Mouse (Mus musculus) CH12.LX (cell line): Measurements from ENCODE around the gene Mob4. TPM values are rescaled to one million over a fixed set of nuclear protein-coding genes. Genes with fewer than 3 reads are reported as not detected.

Source experiments
- DNase-seq: peaks from one replicate; pipeline ENCODE4 v3.0.0-alpha.2; 2013; ENCODE audit errors: extremely low read depth
- H3K27ac ChIP-seq: 2 replicates; pipeline ENCODE4 v1.5.1; 2012; ENCODE audit warnings: low read depth, mild to moderate bottlenecking, control low read depth, moderate library complexity; ENCODE audit not compliant: insufficient read depth
- H3K27me3 ChIP-seq: replicated peaks from 2 replicates; pipeline ENCODE3; 2012; ENCODE audit warnings: inconsistent platforms
- H3K36me3 ChIP-seq, 2 experiments: replicated peaks in 1 of 2; 2 replicates each; pipeline versions ENCODE3 to v1.6.1; 2012; ENCODE audit warnings: inconsistent platforms in 1 of 2, low read length in 1 of 2, mild to moderate bottlenecking in 1 of 2, mixed read lengths in 1 of 2, moderate library complexity in 1 of 2; ENCODE audit not compliant: control insufficient read depth in 1 of 2, insufficient read depth in 1 of 2
- H3K4me1 ChIP-seq, 2 experiments: 2 replicates each; pipeline ENCODE4 v1.6.1; 2012; ENCODE audit warnings: inconsistent platforms in 1 of 2, moderate library complexity in 1 of 2; ENCODE audit not compliant: insufficient read depth in 2 of 2, control insufficient read depth in 1 of 2
- H3K4me2 ChIP-seq: 2 replicates; pipeline ENCODE4 v1.6.1; 2012; ENCODE audit warnings: low read depth, mild to moderate bottlenecking, control low read depth; ENCODE audit not compliant: poor library complexity, insufficient read depth, severe bottlenecking
- H3K4me3 ChIP-seq, 3 experiments: fragments of 150-350 bp in 1 of 3; sonication (generic) in 1 of 3; replicated peaks in 1 of 3; 2 replicates each; pipeline versions ENCODE3 to v1.5.1; 2011 to 2012; ENCODE audit warnings: low read depth in 2 of 3, low read length in 2 of 3, mild to moderate bottlenecking in 2 of 3, moderate library complexity in 2 of 3, control low read depth in 1 of 3, improper control_type of control experiment in 1 of 3, inconsistent platforms in 1 of 3, mixed read lengths in 1 of 3; ENCODE audit not compliant: poor library complexity in 1 of 3
- H3K79me2 ChIP-seq: replicated peaks from 2 replicates; pipeline ENCODE4 v1.6.1; 2012; ENCODE audit warnings: mild to moderate bottlenecking, moderate library complexity; ENCODE audit not compliant: control insufficient read depth, poor library complexity, insufficient read depth, severe bottlenecking; ENCODE audit errors: extremely low read depth
- H3K9ac ChIP-seq: 2 replicates; pipeline ENCODE4 v1.6.1; 2012; ENCODE audit warnings: low read depth, mild to moderate bottlenecking, control low read depth, moderate library complexity; ENCODE audit not compliant: insufficient read depth
- H3K9me3 ChIP-seq: replicated peaks from 2 replicates; pipeline ENCODE3; 2012; ENCODE audit warnings: low read length, inconsistent platforms, mixed read lengths
- BHLHE40 ChIP-seq: IDR thresholded peaks from 2 replicates; pipeline ENCODE4 v1.6.1; 2011; ENCODE audit warnings: mild to moderate bottlenecking, low read depth, low read length, improper control_type of control experiment
- CHD1 ChIP-seq: IDR thresholded peaks from 2 replicates; pipeline ENCODE4 v1.6.1; 2012; ENCODE audit warnings: low read depth, low read length, improper control_type of control experiment, inconsistent platforms
- CTCF ChIP-seq, 2 experiments: IDR thresholded peaks in 1 of 2; conservative IDR thresholded peaks in 1 of 2; 2 replicates each; pipeline ENCODE4 v1.5.1; 2011 to 2012; ENCODE audit warnings: low read depth in 2 of 2, low read length in 2 of 2, improper control_type of control experiment in 1 of 2, inconsistent platforms in 1 of 2, mild to moderate bottlenecking in 1 of 2, moderate library complexity in 1 of 2
- E2F4 ChIP-seq: IDR thresholded peaks from 2 replicates; pipeline ENCODE4 v1.6.1; 2011; ENCODE audit warnings: low read depth, low read length, improper control_type of control experiment; ENCODE audit not compliant: insufficient replicate concordance
- ELF1 ChIP-seq: IDR thresholded peaks from 2 replicates; pipeline ENCODE4 v1.6.1; 2014; ENCODE audit warnings: low read depth, mild to moderate bottlenecking, inconsistent platforms, low read length, improper control_type of control experiment
- EP300 ChIP-seq: IDR thresholded peaks from 2 replicates; pipeline ENCODE4 v1.6.1; 2011; ENCODE audit warnings: low read length, improper control_type of control experiment
- HCFC1 ChIP-seq: IDR thresholded peaks from 2 replicates; pipeline ENCODE4 v1.6.1; 2012; ENCODE audit warnings: low read depth, mild to moderate bottlenecking, inconsistent platforms, low read length, improper control_type of control experiment
- JUND ChIP-seq: conservative IDR thresholded peaks from 2 replicates; pipeline ENCODE4 v1.6.1; 2011; ENCODE audit warnings: low read depth, low read length, improper control_type of control experiment
- KAT2A ChIP-seq: IDR thresholded peaks from 2 replicates; pipeline ENCODE4 v1.6.1; 2012; ENCODE audit warnings: low read length, improper control_type of control experiment, inconsistent platforms; ENCODE audit not compliant: insufficient replicate concordance
- MAFK ChIP-seq: IDR thresholded peaks from 2 replicates; pipeline ENCODE4 v1.6.1; 2011; ENCODE audit warnings: low read length, improper control_type of control experiment; ENCODE audit not compliant: insufficient replicate concordance
- MAZ ChIP-seq: IDR thresholded peaks from 2 replicates; pipeline ENCODE4 v1.6.1; 2012; ENCODE audit warnings: low read depth, mild to moderate bottlenecking, inconsistent platforms, low read length, improper control_type of control experiment, moderate library complexity
- MXI1 ChIP-seq: IDR thresholded peaks from 2 replicates; pipeline ENCODE4 v1.6.1; 2011; ENCODE audit warnings: mild to moderate bottlenecking, low read depth, low read length, improper control_type of control experiment
- PAX5 ChIP-seq: IDR thresholded peaks from 2 replicates; pipeline ENCODE4 v1.6.1; 2012; ENCODE audit warnings: low read length, inconsistent platforms, mixed read lengths
- RAD21 ChIP-seq: IDR thresholded peaks from 2 replicates; pipeline ENCODE4 v1.6.1; 2011; ENCODE audit warnings: low read depth, mild to moderate bottlenecking, low read length, improper control_type of control experiment, moderate library complexity
- SIN3A ChIP-seq: IDR thresholded peaks from 2 replicates; pipeline ENCODE4 v1.6.1; 2012; ENCODE audit warnings: low read length, improper control_type of control experiment, inconsistent platforms
- SMC3 ChIP-seq: IDR thresholded peaks from 2 replicates; pipeline ENCODE4 v1.6.1; 2011; ENCODE audit warnings: low read depth, low read length, improper control_type of control experiment
- TCF12 ChIP-seq: IDR thresholded peaks from 2 replicates; pipeline ENCODE4 v1.6.1; 2014; ENCODE audit warnings: low read depth, mild to moderate bottlenecking, inconsistent platforms, low read length, improper control_type of control experiment
- USF1 ChIP-seq: IDR thresholded peaks from 2 replicates; pipeline ENCODE4 v1.6.1; 2014; ENCODE audit warnings: low read depth, mild to moderate bottlenecking, inconsistent platforms, low read length, improper control_type of control experiment
- USF2 ChIP-seq: conservative IDR thresholded peaks from 2 replicates; pipeline ENCODE4 v1.6.1; 2011; ENCODE audit warnings: low read depth, low read length, improper control_type of control experiment
- ZKSCAN1 ChIP-seq: IDR thresholded peaks from 2 replicates; pipeline ENCODE4 v1.6.1; 2012; ENCODE audit warnings: low read depth, inconsistent platforms, low read length, improper control_type of control experiment, borderline replicate concordance
- dilution Hi-C: fragments of 300-500 bp; cut with MboI; formaldehyde crosslinking; loops from 2 replicates; pipeline ENCODE4 v1.14.3; 2020; ENCODE audit warnings: low sequenced_read_pairs; ENCODE audit not compliant: extremely low pct_unique_long_range_greater_than_20kb, extremely low pct_ligation_motif_present
- in situ Hi-C: fragments of 300-500 bp; cut with MboI; formaldehyde crosslinking; loops from 3 replicates; pipeline ENCODE4 v1.14.3; 2019; ENCODE audit warnings: low sequenced_read_pairs, low pct_ligation_motif_present, low pct_unique_long_range_greater_than_20kb, mixed read lengths
- polyA plus RNA-seq: library from polyadenylated mRNA; unstranded; fragments of >175 nt; gene quantifications from 2 replicates; pipeline ENCODE4 v1.2.1, GENCODE M21; 2012; ENCODE audit warnings: low read depth; ENCODE audit not compliant: insufficient read length
- total RNA-seq, 2 experiments: library from RNA; depleted of rRNA; stranded (reverse); fragments of 300-350 nt in 1 of 2; fragments of >200 nt in 1 of 2; gene quantifications; 2 replicates each; pipeline ENCODE4 v1.2.3; 2012 to 2014

Mob4 gene
- total and polyA plus RNA-seq, 3 experiments: 12.3 to 49.5 (median 34.1) TPM

DNA sequence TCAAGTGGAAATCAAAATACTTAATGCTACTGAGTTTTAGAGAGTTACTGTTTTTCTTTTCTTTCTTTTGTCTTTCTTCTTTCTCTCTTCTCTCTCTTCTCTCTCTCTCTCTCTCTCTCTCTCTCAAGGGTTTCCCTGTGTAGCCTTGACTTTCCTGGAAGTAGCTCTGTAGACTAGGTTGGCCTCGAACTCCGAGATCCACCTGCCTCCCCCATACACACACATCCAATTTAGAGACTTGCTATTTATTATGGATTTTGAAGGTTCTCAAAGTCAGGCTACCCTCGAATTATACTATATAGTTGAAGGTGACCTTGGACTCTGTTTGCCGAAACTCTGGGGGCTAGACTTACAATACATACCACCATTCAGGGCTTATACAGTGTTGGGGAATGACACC, 1.3 kb downstream of the Mob4 start:
- in situ Hi-C loops (no loop called here), dilution Hi-C loops (no loop called here)
- H3K79me2 ChIP-seq: peaks cover 45% of the 10 kb centered on the region
- H3K4me1 ChIP-seq: peaks cover 3 to 30% of the 10 kb centered on the region in 2 experiments
- DNase-seq: no peak
- H3K27me3 ChIP-seq: no peaks in the 10 kb centered on the region
- no peak overlapping the region for H3K27ac ChIP-seq
- peaks cover 0 to 26% of the 10 kb centered on the region in 2 experiments for H3K36me3 ChIP-seq
- peak overlapping the region; percentile 92 for H3K9ac ChIP-seq
- peak overlapping the region; percentile 61 to 98 (median 84) for H3K4me3 ChIP-seq
- TF ChIP-seq CTCF (conservative IDR thresholded peaks at IDR 0.05 in 1 of 2, IDR thresholded peaks at IDR 0.05 in 1 of 2; ENCODE audit: low read depth in 2 of 2, low read length in 2 of 2) (no peak), TCF12 (no peak), MAZ (no peak), USF1 (no peak), BHLHE40 (no peak)
- H3K4me2 ChIP-seq: peak overlapping the region; percentile 99
- H3K9me3 ChIP-seq: no peaks in the 10 kb centered on the region

DNA sequence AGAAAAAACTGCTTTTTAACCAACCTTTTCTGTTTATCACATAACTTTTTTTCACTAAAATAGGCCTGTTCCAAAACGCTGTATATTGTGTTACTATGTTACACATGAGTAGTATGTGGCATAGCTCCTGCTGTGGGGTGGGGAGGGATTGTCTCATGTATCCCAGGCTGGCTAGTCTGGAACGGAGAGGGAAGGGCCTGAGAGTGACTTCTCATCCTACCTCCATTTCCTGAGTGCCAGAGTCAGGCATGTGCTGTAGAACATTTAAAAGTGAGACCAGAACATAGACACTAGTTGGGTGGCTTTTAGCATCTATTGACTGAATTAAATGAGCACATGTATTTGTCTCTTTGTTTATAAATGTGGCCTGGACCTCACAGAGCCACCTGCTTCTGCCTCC, 2.1 kb downstream of the Mob4 start:
- dilution Hi-C loops: no loop called here

DNA sequence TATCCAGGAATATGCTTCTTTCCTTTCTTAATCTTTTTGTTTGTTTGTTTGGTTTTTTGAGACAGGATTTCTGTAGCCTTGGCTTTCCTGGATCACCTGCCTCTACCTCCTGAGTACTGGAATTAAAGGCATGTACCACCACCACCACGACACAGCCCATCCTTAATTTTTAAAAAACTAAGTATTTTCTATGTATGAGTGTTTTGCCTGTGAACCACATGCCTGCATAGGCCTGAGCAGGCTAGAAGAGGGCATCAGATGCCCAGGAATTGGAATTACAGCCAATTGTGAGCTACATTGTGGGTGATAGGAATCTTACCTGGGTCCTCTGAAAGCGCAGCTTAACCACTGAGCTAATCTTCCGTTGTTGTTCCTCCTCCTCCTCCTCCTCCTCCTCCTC, 3.3 kb downstream of the Mob4 start:
- no peaks in the 10 kb centered on the region for H3K9me3 ChIP-seq
- dilution Hi-C loops: no loop called here
- H3K36me3 ChIP-seq: peaks cover 0 to 35% of the 10 kb centered on the region in 2 experiments
- H3K9ac ChIP-seq: no peak overlapping the region
- H3K4me3 ChIP-seq: no peak overlapping the region
- H3K4me2 ChIP-seq: no peak overlapping the region
- H3K79me2 ChIP-seq: peaks cover 55% of the 10 kb centered on the region
- in situ Hi-C loops: no loop called here
- H3K27ac ChIP-seq: no peak overlapping the region
- no peak for DNase-seq
- H3K4me1 ChIP-seq: peaks cover 3 to 29% of the 10 kb centered on the region in 2 experiments
- TF ChIP-seq SMC3 (no peak), ZKSCAN1 (no peak), TCF12 (no peak), HCFC1 (no peak), E2F4 (no peak), KAT2A (no peak), EP300 (no peak)
- no peaks in the 10 kb centered on the region for H3K27me3 ChIP-seq

More for the DNA sequence above, 2.1 kb downstream of the Mob4 start:
- Histone ChIP-seq H3K27ac (no peak overlapping the region), H3K27me3 (no peaks in the 10 kb centered on the region), H3K4me1 (peaks cover 3 to 30% of the 10 kb centered on the region in 2 experiments), H3K79me2 (peaks cover 50% of the 10 kb centered on the region), H3K9ac (no peak overlapping the region), H3K9me3 (no peaks in the 10 kb centered on the region), H3K4me2 (no peak overlapping the region), H3K4me3 (no peak overlapping the region), H3K36me3 (peaks cover 0 to 30% of the 10 kb centered on the region in 2 experiments)
- DNase-seq: no peak
- in situ Hi-C loops: no loop called here
- TF ChIP-seq PAX5 (no peak), USF1 (no peak), BHLHE40 (no peak), ELF1 (no peak), JUND (no peak), CTCF (conservative IDR thresholded peaks at IDR 0.05 in 1 of 2, IDR thresholded peaks at IDR 0.05 in 1 of 2; ENCODE audit: low read depth in 2 of 2, low read length in 2 of 2) (no peak), MAFK (no peak), SIN3A (no peak), CHD1 (no peak), EP300 (no peak), USF2 (no peak), MXI1 (no peak), SMC3 (no peak), RAD21 (no peak)
